Mouse (Mus musculus) CD4-positive, CD25-positive, alpha-beta regulatory T cell, adult 2 months (primary cell): ENCODE results near the gene Dgkh.
"Not testable (repeated sequence)": the region's sequence is repeated elsewhere in the genome, so short reads cannot be mapped to it uniquely, and the experiment has no call there.

Experiments
- DNase-seq: peaks from one replicate; pipeline ENCODE4 v3.0.0-alpha.2; 2012; ENCODE audit warnings: low read depth, low spot score

Dgkh gene

GRCm38 (mm10) chr14:78627516-78628275 lies 104.9 kb downstream of the Dgkh start:
- DNase-seq = peak; percentile 65

DNA sequence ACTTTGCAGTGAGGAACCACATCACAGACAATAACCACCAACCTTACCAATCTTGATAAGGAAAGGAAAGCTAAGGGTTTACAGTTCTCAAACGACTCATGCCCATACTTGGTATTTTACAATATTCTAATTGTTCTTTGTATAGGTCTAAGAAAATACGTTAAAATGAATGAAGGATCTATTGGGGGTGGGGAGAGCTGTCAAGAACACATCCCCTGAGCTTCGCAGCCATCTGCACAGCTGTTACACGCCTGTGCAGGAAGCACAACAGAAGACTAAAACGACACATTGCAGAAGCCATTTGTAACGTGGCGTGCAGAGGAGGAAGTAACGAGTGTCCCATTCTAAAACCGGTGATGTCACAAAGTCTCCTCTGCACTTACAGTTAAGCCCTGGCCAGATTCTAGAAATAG lies 113.7 kb downstream of the Dgkh start:
- DNase-seq = peak; percentile 60

DNA sequence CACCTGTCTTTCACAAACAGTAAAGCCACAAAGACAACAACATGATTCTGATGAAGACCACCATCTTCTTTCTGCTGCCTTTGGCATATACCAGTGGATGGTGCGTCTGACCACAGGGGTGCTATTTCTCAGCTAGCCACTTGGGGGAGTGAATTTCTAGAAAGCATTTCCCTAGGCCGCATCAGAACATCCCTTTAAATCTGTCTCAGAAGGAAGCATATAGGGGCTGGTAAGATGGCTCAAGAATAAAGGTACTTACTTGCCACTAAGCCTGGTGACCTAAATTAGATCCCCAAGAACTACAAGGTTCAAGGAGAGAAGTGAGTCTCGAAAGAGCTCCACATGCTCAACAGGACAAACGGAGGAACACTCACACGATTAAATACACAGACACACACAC lies 119.0 kb downstream of the Dgkh start:
- DNase-seq = peak; percentile 34

GRCm38 (mm10) chr14:78612111-78612788 lies 120.3 kb downstream of the Dgkh start:
- DNase-seq = peak; percentile 54

DNA sequence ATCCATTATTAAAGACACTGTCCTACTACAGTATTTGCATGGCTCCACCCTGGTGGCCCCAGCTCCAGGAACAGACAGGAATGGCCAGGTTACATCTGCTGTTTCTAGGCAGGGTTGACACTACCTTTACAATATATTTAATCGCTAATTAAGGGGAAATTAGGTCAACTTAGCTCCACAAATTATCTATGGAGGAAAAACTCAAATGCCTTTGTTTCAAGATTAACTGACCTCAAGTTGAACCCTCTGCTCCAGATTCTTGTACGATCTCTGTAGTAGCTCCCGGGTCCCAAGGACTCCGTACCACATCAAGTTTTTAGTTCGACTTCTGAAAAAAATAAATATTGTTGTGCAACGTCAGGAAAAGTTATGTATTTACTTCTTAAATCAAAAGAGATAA lies 137.7 kb downstream of the Dgkh start:
- no peak for DNase-seq

- no peak for DNase-seq
Measured at GRCm38 (mm10) chr14:78592965-78593364, 139.6 kb downstream of the Dgkh start.

- peak; percentile 55 for DNase-seq
Measured at GRCm38 (mm10) chr14:78590335-78590734, 142.2 kb downstream of the Dgkh start.

GRCm38 (mm10) chr14:78584222-78584621 lies 148.4 kb downstream of the Dgkh start:
- no peak for DNase-seq

- no peak for DNase-seq
Measured at GRCm38 (mm10) chr14:78583168-78583567, 149.4 kb downstream of the Dgkh start.

GRCm38 (mm10) chr14:78575899-78576298 lies 156.7 kb downstream of the Dgkh start:
- peak; percentile 29 for DNase-seq

DNA sequence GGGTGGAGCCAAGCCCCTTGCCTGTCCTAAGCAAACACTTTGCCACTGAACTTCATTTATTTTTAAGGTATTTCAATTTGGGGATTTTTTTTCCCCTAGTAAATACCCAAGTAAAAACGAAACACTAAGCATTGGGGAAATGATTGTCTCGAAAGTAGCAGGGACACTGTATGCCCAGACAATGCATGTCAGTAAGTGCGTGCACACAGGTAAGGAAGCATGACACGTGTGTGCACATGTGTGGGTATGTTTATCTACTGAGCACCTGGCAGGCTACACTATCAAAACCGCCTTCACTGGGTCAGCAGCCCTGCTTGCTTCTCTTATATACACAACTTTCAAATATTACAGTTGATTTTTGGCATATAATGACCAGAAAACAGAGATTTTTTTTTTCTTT lies 164.2 kb downstream of the Dgkh start:
- DNase-seq = no peak

GRCm38 (mm10) chr14:78566431-78566830 lies 166.1 kb downstream of the Dgkh start:
- no peak for DNase-seq

DNA sequence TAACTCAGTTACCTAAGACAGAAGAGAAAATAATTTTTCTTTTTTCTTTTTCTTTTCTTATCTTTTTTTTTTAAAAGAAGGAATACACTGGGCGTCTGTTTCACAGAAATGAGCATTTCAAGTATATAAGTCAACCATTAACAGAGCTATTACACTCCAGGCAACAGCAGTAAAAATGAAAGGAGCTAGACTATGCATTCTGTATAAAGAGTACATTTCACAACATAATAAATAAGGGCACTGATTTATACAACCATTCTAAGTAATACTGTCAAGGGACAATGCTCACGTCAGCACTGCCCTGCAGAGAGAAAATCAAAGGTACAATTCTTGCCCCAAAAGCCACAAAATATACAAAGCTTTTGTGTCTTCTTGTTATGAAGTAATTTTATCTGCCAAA lies 168.3 kb downstream of the Dgkh start:
- no peak for DNase-seq

- no peak for DNase-seq
Measured at GRCm38 (mm10) chr14:78563211-78563610, 169.4 kb downstream of the Dgkh start.

DNA sequence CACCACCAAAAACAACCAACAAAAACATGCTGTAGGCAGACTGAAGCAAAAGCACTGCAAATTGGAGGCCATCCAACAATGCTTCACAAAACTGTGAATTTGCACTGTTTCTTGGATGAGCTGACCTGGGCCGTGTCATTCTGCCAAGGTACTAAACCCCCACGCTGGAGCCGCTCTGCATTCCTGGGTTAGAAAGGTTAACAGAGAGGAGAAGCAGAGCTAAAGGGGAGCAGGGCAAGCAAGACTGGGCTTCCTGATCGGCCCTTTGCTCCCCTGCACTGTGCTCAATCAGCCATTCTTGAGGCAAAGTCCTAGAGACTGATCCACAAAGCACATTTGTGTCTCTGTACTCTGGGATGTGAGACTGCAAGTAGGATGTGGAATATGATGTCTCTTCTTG lies 170.5 kb downstream of the Dgkh start:
- DNase-seq = no peak

DNA sequence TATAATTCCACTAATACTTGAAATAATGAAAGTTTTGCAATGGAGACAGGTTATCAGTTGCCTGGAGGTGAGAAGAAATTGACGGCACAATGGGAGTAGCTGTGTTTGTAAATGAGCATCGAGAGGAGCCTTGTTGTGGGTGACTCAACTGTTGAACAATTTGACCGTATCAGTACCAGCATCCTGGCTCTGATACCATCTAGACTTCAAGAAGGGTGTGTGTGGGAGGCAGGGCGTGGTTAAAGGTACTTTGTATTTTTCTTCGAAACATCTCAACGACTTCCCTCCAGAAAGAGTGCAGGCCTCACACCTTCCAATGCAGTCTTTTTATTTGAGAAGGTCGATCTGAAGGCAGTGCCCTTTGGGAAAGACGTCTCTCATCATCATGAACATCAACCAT lies 173.5 kb downstream of the Dgkh start:
- DNase-seq = peak; percentile 74

- DNase-seq = not testable (repeated sequence)
Measured at GRCm38 (mm10) chr14:78554830-78555229, 177.7 kb downstream of the Dgkh start.

DNA sequence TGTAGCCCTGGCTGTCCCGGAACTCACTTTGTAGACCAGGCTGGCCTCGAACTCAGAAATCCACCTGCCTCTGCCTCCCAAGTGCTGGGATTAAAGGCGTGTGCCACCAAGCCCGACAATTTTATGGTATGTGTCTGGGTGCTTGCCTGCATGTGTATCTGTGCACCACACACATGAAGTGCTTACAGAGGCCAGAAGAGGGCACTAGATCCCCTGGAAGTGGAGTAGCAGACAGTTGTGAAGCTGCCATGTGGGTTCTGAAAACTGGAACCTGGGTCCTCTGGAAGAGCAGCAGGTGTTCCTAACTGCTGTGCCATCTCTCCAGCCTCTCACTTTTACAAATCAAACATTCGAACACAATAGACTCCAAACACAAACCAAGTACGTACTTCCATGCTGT lies 178.9 kb downstream of the Dgkh start:
- peak; percentile 29 for DNase-seq

GRCm38 (mm10) chr14:78548807-78549206 lies 183.8 kb downstream of the Dgkh start:
- DNase-seq = no peak

- DNase-seq = no peak
Measured at GRCm38 (mm10) chr14:78541319-78541718, 191.3 kb downstream of the Dgkh start.

DNA sequence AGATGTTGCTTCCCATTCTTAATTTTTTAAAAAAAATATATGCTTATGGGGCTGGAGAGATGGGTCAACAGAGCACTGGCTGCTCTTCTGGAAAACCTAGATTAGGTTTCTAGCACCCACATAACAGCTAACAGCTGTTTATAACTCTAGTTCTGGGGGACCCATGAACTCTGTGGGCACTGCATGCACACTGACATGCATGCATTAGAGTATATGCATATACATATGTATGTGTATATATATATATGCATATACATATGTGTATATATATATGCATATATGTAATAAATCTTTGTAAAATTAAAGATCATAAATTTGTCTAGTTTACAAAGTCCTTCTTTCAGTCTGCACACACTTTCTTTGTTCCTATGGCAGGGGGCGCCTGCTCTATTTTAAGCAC lies 192.8 kb downstream of the Dgkh start:
- no peak for DNase-seq

- no peak for DNase-seq
Measured at GRCm38 (mm10) chr14:78538572-78539320, 193.8 kb downstream of the Dgkh start.
